Mouse (Mus musculus) embryonic facial prominence, embryonic 14.5 days (tissue): Measurements from ENCODE around the gene Rcbtb2. TPM values are rescaled to one million over a fixed set of nuclear protein-coding genes. Genes with fewer than 3 reads are reported as not detected.

Experiments used
- ATAC-seq: fragments of 200-750 bp; cut with Nextera tagmentation; 2 replicates; pipeline ENCODE4 v1.8.0; 2017; ENCODE audit warnings: low read depth, moderate number of reproducible peaks, moderate TSS enrichment
- DNase-seq: peaks from one replicate; pipeline ENCODE4 v3.0.0-alpha.2; 2015; ENCODE audit warnings: low spot score
- H3K27ac ChIP-seq: fragments of 300-500 bp; sonication (generic); replicated peaks from 2 replicates; pipeline ENCODE4 v1.5.1; 2014; ENCODE audit warnings: low read depth, mild to moderate bottlenecking, low read length, moderate library complexity
- H3K27me3 ChIP-seq: fragments of 300-500 bp; sonication (generic); replicated peaks from 2 replicates; pipeline ENCODE4 v1.6.1; 2014; ENCODE audit warnings: low read length; ENCODE audit not compliant: control insufficient read depth, insufficient read depth
- H3K36me3 ChIP-seq: fragments of 300-500 bp; sonication (generic); 2 replicates; pipeline ENCODE4 v1.6.1; 2014; ENCODE audit warnings: low read length, mixed read lengths; ENCODE audit not compliant: control insufficient read depth, insufficient read depth
- H3K4me1 ChIP-seq: fragments of 300-500 bp; sonication (generic); 2 replicates; pipeline ENCODE4 v1.6.1; 2014; ENCODE audit warnings: antibody characterized with exemption, low read length; ENCODE audit not compliant: control insufficient read depth, insufficient read depth
- H3K4me2 ChIP-seq: fragments of 300-500 bp; sonication (generic); 2 replicates; pipeline ENCODE4 v1.6.1; 2014; ENCODE audit warnings: low read depth, mild to moderate bottlenecking, low read length, moderate library complexity, mixed read lengths
- H3K4me3 ChIP-seq: fragments of 300-500 bp; sonication (generic); 2 replicates; pipeline ENCODE4 v1.5.1; 2014; ENCODE audit warnings: low read depth, mild to moderate bottlenecking, low read length
- H3K9ac ChIP-seq: fragments of 300-500 bp; sonication (generic); 2 replicates; pipeline ENCODE4 v1.6.1; 2014; ENCODE audit warnings: low read depth, mild to moderate bottlenecking, low read length, moderate library complexity, mixed read lengths
- H3K9me3 ChIP-seq: fragments of 300-500 bp; sonication (generic); 2 replicates; pipeline ENCODE4 v1.6.1; 2016; ENCODE audit warnings: low read length; ENCODE audit not compliant: control insufficient read depth
- WGBS: fragments of 180-500 bp; shearing (Covaris S2); extraction: QIAGEN DNeasy Blood & Tissue Kit; methylation state at CpG from one replicate; pipeline ENCODE4 v1.1.7; 2014; 5-methylcytosine and 5-hydroxymethylcytosine counted together
- microRNA counts: library from miRNA; unstranded; fragments of <30 nt; microRNA quantifications from one replicate; lab custom pipeline; 2017
- microRNA-seq: library from miRNA; unstranded; fragments of <30 nt; microRNA quantifications from one replicate; pipeline ENCODE4, GENCODE M21; 2016; ENCODE audit warnings: borderline number of aligned reads
- polyA plus RNA-seq: library from polyadenylated mRNA; unstranded; fragments of >200 nt; fragmentation: Nextera tagmentation; extraction: Ambion mirVana; gene quantifications from 2 replicates; pipeline ENCODE4 v1.2.1, GENCODE M21; 2014

The Rcbtb2 gene
- polyA plus RNA-seq, 1 experiment from 2014 or later, result 86.4 TPM

GRCm38 (mm10) chr14:73255426-73255970 lies 132.7 kb downstream of the Rcbtb2 start:
- H3K27ac ChIP-seq, result no peak overlapping the region
- no peak for ATAC-seq
- 67% methylated on average over 3 of the region's 3 CpGs for WGBS

GRCm38 (mm10) chr14:73257348-73257747 lies 134.5 kb downstream of the Rcbtb2 start:
- Histone ChIP-seq H3K27ac (no peak overlapping the region), H3K36me3 (peaks cover 4% of the 10 kb centered on the region; the same call in 1 of the 2 replicates), H3K4me1 (no peaks in the 10 kb centered on the region), H3K27me3 (no peaks in the 10 kb centered on the region), H3K9ac (no peak overlapping the region), H3K9me3 (no peaks in the 10 kb centered on the region), H3K4me3 (no peak overlapping the region), H3K4me2 (no peak overlapping the region)
- DNase-seq (no peak), ATAC-seq (no peak)
- 69% methylated on average over 7 of the region's 7 CpGs for WGBS

More at GRCm38 (mm10) chr14:73255426-73255970, 132.7 kb downstream of the Rcbtb2 start:
- Histone ChIP-seq H3K9ac (no peak overlapping the region), H3K4me1 (no peaks in the 10 kb centered on the region), H3K36me3 (no peaks in the 10 kb centered on the region), H3K4me2 (no peak overlapping the region), H3K27me3 (no peaks in the 10 kb centered on the region), H3K4me3 (no peak overlapping the region), H3K9me3 (no peaks in the 10 kb centered on the region)
- DNase-seq, result no peak

MicroRNA genes within 50 kb of the gene (microRNA counts, 519-probe panel; counts per million panel counts)
- 19.3 counts per million for microRNA mmu-miR-687 (lab: Ali Mortazavi, UCI)

Small RNA genes within 50 kb of the gene (microRNA-seq; reads per million reads assigned to microRNA genes)
- gene Mir687, result not detected

Other genes with a start within 250 kb of the Rcbtb2 start
- gene Cysltr2, start 73.9 kb upstream of the Rcbtb2 start, polyA plus RNA-seq, result 0.38 TPM in 1 of 2 replicates, not detected in the other
- gene Lpar6, start 114.9 kb downstream of the Rcbtb2 start, polyA plus RNA-seq, result 11.3 and 11.5 TPM in 2 replicates
- 30.1 and 30.4 TPM in 2 replicates for gene Rb1, start 202.8 kb downstream of the Rcbtb2 start, polyA plus RNA-seq